Mouse (Mus musculus) cerebellum, postnatal 10 days (tissue): ENCODE data around the gene Tmc1.

Source experiments
- DNase-seq, 2 experiments: peaks; one replicate each; pipeline ENCODE4 v3.0.0; 2021; ENCODE audit warnings: mixed read lengths in 2 of 2

Gene Tmc1

DNA sequence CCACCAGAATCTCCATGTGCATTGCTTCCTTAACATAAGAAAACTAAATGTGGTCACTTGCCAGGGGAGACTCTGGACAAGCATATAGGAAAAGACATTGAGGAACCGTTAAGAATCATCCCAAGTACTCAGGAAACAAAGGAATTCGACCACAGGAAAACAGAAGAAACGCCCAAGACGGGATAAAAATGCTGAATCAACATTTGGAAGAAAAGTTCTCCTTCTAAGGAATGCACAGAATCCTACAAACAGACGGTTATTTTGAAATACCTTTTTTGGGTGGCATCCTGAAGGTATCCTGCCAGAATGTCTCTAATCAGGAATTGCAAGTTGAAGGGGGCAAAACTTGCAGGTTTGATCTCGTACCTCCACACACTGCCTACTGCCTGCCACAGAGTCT lies at the start of gene Tmc1:
TSS of gene Tmc1 (minus strand) at position 329 of the 400 bp plus-strand sequence.
- no peak for DNase-seq

DNA sequence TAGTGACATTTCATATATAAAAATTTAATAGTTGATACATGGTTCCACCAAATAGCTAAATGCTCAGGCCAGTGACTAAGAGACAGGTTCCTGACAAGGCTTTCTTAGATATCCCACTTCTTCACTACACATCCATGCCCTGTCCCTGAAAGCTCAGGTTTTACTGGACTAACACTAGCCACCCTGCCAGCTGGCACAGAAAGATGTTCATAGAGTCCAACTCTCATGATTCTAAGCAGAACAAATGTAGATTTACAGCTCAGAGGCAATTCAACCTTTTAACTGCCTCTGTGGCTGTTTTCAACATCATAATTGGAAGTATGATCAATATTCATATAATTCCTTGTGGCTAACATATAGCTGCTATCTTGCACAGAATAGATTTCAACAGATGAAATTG lies 47.5 kb upstream of the Tmc1 start:
- peak; percentile 66 to 76 for DNase-seq

DNA sequence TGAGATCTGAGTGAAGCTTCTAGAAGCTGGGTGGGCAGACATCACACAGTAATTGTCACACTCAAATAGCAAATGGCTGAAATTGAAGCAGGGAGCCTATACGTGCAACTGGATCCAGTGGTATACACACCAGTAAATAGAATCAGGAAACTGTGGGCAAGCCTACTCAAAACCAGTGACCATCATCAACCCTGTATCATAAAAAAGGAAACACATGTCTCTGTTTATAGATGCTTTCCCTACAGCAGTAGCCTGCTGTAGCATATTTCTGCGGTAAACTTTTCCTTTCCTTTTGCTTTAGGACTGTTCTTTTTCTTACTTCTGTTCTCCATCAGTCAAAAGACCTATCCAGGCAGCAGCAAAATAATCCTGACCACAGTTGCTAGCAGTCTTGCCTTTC lies 25.2 kb upstream of the Tmc1 start:
- DNase-seq, result no peak

- DNase-seq, result peak in 1 of 2 experiments; percentile 11
These were observed 24.1 kb upstream of the Tmc1 start for GRCm38 (mm10) chr19:20978148-20978547.

GRCm38 (mm10) chr19:20971926-20972325 lies 17.9 kb upstream of the Tmc1 start:
- no peak for DNase-seq

DNA sequence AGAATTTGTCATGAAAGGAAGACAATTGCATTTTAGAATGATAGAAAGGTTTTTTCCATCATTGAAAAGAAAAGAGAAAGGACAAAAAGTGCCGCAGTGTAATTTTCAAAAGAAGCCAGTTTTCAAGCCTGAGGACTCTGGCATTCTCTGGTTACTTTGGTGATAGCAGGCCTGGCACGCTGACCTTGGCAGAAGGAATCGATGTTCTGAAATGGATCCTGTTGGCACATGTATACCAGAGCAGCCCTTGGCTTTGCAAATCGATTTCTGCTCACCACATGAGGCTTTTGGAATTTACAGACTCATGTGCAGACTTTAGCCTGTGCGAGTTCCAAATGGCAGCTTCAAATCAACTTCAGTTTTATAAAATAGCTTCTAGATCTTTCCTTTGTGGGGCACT lies 813 bp upstream of the Tmc1 start:
- DNase-seq, result peak; percentile 71 to 82

GRCm38 (mm10) chr19:20944446-20944845 lies 9.6 kb downstream of the Tmc1 start:
- no peak for DNase-seq

GRCm38 (mm10) chr19:20924282-20924681 lies 29.7 kb downstream of the Tmc1 start:
- no peak for DNase-seq

- DNase-seq, result no peak
These were observed 30.4 kb downstream of the Tmc1 start for GRCm38 (mm10) chr19:20923336-20924211.

GRCm38 (mm10) chr19:20918241-20918640 lies 35.8 kb downstream of the Tmc1 start:
- no peak for DNase-seq

- DNase-seq, result no peak
These were observed 38.9 kb downstream of the Tmc1 start for GRCm38 (mm10) chr19:20915151-20915550.

DNA sequence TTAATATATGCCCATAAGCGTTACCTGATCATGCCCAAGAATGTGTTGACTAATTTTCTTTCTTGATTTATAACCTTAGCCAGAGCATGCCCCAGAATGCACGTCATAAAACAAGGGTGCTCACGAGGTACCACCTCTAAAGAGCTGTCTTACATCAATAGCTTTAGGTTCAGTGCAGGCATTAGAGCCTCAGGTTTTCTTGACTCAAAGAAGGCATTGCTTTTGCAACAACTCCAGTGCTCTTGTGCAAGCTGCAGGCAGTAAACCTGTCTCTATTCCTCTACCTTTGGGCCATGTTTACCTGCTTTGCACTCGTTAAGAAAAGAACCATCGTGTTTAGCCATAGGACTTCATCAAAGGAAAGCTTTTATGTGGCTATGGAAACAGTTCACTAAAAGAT lies 43.6 kb downstream of the Tmc1 start:
- no peak for DNase-seq

GRCm38 (mm10) chr19:20881205-20881604 lies 72.8 kb downstream of the Tmc1 start:
- peak; percentile 4 to 13 for DNase-seq

- DNase-seq, result no peak
These were observed 78.1 kb downstream of the Tmc1 start for GRCm38 (mm10) chr19:20875881-20876280.

- DNase-seq, result no peak
These were observed 92.2 kb downstream of the Tmc1 start for GRCm38 (mm10) chr19:20861779-20862178.

- no peak for DNase-seq
These were observed 93.7 kb downstream of the Tmc1 start for GRCm38 (mm10) chr19:20860270-20860669.

DNA sequence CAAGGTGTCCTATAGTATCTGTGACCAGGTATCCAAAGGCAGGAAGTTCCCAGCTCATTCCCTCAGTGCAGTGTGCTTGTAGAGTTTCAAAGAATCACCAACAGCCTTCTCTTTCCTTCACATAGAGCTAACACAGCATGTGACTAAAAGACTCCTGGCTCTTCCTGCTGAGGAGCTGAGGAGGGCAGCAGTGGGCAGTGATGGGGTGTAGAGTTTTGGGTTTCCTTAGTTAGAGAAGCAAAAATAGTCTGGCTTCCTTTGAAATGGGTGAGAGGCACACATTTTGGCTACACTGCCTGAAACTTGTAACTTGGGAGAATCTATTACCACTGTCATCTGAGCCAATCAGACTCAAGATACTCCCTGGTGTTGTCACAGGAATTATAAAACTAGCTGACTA lies 96.2 kb downstream of the Tmc1 start:
- DNase-seq, result no peak

- DNase-seq, result peak in 1 of 2 experiments; percentile 27
These were observed 105.1 kb downstream of the Tmc1 start for GRCm38 (mm10) chr19:20848906-20849305.

GRCm38 (mm10) chr19:20847476-20848073 lies 106.4 kb downstream of the Tmc1 start:
- DNase-seq, result no peak

DNA sequence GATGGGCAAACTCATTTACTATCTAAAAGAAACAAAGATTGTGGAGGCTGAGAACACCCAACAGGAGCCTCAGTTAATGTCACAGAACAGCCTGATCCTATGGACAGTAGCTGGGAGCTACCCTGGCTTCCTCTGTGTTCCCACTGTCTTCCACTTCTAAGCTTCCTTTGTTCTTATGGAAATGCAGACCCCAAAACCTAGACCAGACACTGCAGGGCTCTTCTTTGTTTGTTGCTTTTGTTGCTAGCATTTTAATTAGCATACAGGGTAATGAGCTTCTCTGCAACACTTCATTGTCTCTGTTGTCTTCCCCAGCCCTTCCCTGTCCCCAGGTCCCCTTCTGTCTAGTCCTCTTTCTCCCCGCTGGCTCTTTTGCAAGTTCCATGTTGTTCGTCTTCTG lies 116.6 kb downstream of the Tmc1 start:
- DNase-seq, result no peak

DNA sequence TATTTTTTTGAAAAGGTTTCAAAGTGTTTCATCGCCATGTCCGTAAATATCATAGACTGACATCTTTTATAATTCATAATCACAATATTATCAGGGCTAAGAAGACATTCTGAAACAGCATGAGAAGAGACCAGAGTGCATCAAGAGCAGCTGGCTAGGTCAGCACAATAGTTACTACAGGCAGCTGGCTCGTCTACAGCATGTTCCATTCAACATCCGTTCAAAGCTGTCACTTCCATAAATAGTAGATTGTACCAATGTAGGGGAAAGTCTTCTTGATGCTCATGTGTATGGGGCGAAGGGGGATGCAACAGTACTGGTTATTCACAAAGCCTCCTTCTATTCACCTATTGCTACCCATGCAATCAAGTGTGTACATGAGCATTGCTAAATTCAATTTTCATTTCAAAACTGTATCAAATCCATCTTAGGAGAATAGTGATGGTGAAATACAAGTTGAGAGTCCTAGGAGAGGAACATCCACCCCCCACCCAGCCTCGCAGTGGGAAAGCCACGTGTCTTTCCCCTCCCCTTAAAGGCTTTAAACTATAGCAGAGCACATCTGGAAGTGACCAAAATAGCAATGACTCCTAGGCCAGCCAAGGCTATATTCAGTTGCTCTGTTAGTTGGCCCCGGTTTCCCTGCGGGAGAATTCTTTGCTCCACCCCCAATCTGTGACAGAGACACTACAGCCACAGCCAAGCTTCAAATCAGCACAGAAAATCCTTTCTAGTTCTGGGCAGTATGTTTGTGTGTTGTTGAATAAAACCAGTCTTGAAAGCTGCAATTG lies 117.8 kb downstream of the Tmc1 start:
- DNase-seq, result peak; percentile 3 to 9

- no peak for DNase-seq
These were observed 119.1 kb downstream of the Tmc1 start for GRCm38 (mm10) chr19:20834895-20835294.

DNA sequence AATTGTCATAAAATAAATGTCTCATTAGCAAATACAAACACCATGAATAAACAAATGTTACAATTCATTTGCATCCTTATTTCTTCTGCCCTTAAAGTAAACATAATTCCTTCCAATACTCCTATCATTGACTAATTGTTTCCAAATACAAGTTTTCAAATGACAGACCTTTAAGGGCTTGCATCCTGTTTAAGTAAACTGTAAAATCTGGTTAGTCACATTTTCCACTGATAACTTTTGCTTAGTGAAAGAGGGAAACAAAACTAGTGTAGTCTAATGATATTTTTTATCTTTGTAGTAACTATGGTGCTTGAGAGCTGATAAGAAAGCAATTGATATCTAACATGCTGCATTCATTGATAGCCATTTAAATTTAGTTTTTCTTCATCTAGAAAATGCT lies 154.5 kb downstream of the Tmc1 start:
- no peak for DNase-seq
